Mouse (Mus musculus) heart, adult 10 weeks (tissue): Measurements from ENCODE around the gene Olfr54. TPM values are rescaled to one million over a fixed set of nuclear protein-coding genes. Genes with fewer than 3 reads are reported as not detected.

Experiments used
- polyA plus RNA-seq: library from polyadenylated mRNA; stranded (reverse); fragments of 350-450 nt; fragmentation: Illumina TruSeq; extraction: RNeasy Lipid Tissue Mini Kit (QIAGEN cat#74804); gene quantifications from one replicate; pipeline ENCODE4 v1.2.3, GENCODE M21; 2014; ENCODE audit warnings: low read depth, low replicate concordance

The Olfr54 gene
- polyA plus RNA-seq, result not detected

GRCm38 (mm10) chr11:51013936-51014335, at the start of gene Olfr54:
Gene Olfr54, plus strand, starts transcription at chr11:51014236.

DNA sequence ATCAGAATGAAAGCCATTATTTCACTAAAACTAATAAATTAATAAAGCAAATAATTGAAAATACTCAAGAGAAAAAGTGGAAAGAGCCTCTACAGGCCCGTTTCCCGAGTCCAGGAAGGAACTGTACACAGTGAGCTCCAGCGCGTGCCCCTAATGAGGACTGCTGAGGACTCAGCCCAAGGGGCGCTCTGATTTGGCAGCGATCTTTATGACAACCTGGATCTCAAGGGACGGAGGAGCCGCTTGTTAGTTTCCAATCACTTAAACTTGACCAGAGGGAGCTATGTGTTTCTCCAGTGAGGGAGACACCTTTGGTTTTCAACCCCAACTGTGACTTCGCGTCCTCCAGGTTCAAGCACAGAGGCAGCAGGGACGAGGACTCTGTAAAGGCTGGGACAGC, 47.8 kb upstream of the Olfr54 start, which contains the start of gene Olfr1378:
Olfr1378 (plus strand) TSS at position 301 of the 400 bp plus-strand sequence.

DNA sequence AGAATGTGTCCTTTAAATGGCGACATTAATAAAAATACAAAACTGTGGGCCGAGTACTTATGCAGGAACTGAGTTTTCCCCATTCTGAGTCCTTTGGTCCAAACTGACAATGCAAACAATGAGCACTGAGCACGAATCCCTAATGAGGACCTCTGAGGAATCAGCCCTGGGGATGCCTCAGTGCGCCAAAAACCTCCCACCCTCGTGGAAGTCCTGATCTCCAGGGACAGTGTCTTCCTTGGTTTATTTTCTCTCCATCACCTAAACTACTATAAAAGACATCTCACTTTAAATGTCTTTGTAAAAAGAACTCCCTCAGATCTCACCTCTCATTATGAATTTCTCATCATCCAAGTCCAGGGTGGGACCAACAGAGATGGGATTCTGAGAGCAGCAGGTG, 32.4 kb upstream of the Olfr54 start, which contains the start of gene Olfr1377:
Olfr1377 (plus strand) TSS at position 301 of the 400 bp plus-strand sequence.

GRCm38 (mm10) chr11:51003296-51003695, 10.7 kb upstream of the Olfr54 start, which contains the start of gene Olfr51:
Gene Olfr51, plus strand, starts transcription at chr11:51003596.

DNA sequence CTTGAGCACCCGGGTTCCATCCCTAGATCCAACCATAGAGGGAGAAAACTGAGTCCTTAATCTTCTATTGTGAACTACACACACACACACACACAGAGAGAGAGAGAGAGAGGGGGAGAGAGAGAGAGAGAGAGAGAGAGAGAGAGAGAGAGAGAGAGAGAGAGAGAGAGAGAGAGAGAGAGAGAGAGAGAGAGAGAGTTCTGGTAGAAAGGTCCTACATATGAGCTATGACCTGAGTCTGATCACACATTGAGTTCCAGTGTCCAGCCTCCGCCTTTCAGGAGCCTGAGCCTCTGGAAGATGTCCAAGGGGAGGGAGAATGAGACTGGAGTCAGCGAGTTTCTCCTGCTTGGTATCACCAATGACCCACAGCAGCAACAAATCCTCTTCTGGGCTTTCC, 33.8 kb downstream of the Olfr54 start, which contains the start of gene Olfr1375:
Olfr1375 (plus strand) TSS at position 301 of the 400 bp plus-strand sequence.

DNA sequence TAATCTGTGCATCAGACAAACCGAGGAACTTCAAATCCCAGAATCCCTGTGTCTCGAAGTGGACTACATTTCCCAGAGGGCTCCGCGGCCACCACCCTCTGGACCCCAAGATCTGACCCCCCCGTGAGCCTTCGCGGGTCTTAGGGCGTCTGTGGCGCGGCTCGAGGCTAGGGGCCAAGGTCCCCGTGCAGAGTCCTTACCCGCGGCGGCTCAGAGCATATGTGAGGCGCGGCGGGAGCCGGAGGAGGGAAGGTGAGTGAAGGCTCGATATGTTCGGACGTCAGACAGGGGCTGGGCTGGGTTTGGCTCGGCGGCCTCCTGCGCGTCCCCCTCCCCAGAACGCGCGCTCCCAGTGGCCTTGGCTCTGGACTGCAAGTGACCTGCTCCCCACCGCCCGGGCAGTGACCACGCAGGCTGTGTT, 45.1 kb downstream of the Olfr54 start, which contains the start of gene Zfp354a:
Zfp354a (plus strand) TSS at position 107 of the 421 bp plus-strand sequence.

Other genes starting within 250 kb of the Olfr54 start
- 1.9 TPM for gene Zfp354c, start 186.5 kb upstream of the Olfr54 start, polyA plus RNA-seq
- gene Zfp879, start 172.7 kb upstream of the Olfr54 start, polyA plus RNA-seq, result 2.0 TPM
- gene Grm6, start 163.6 kb upstream of the Olfr54 start, polyA plus RNA-seq, result not detected
- gene Zfp454, start 126.6 kb upstream of the Olfr54 start, polyA plus RNA-seq, result 1.2 TPM
- 5.7 TPM for gene Zfp2, start 98.1 kb upstream of the Olfr54 start, polyA plus RNA-seq
- gene Zfp354b, start 82.6 kb upstream of the Olfr54 start, polyA plus RNA-seq, result 2.4 TPM
- gene 4933414I15Rik, start 70.5 kb upstream of the Olfr54 start, polyA plus RNA-seq, result not detected
- not detected for gene Prop1, start 60.5 kb upstream of the Olfr54 start, polyA plus RNA-seq
- gene Olfr1378, start 47.7 kb upstream of the Olfr54 start, polyA plus RNA-seq, result not detected
- gene Olfr1377, start 32.3 kb upstream of the Olfr54 start, polyA plus RNA-seq, result not detected
- not detected for gene Olfr51, start 10.6 kb upstream of the Olfr54 start, polyA plus RNA-seq
- gene Olfr1375, start 33.9 kb downstream of the Olfr54 start, polyA plus RNA-seq, result not detected
- gene Zfp354a, start 45.0 kb downstream of the Olfr54 start, polyA plus RNA-seq, result 2.5 TPM
- not detected for gene Gm12569, start 206.2 kb downstream of the Olfr54 start, polyA plus RNA-seq
- 93.0 TPM for gene Clk4, start 247.5 kb downstream of the Olfr54 start, polyA plus RNA-seq
- gene BC049762, start 248.8 kb downstream of the Olfr54 start, polyA plus RNA-seq, result not detected